Mouse (Mus musculus) CH12.LX (cell line): ENCODE results near the gene Tex36. TPM values are rescaled to one million over a fixed set of nuclear protein-coding genes. Genes with fewer than 3 reads are reported as not detected.

ENCODE experiments used
- DNase-seq: peaks from one replicate; pipeline ENCODE4 v3.0.0-alpha.2; 2013; ENCODE audit errors: extremely low read depth
- H3K27ac ChIP-seq: 2 replicates; pipeline ENCODE4 v1.5.1; 2012; ENCODE audit warnings: low read depth, mild to moderate bottlenecking, control low read depth, moderate library complexity; ENCODE audit not compliant: insufficient read depth
- H3K27me3 ChIP-seq: replicated peaks from 2 replicates; pipeline ENCODE3; 2012; ENCODE audit warnings: inconsistent platforms
- H3K36me3 ChIP-seq, 2 experiments: replicated peaks in 1 of 2; 2 replicates each; pipeline versions ENCODE3 to v1.6.1; 2012; ENCODE audit warnings: inconsistent platforms in 1 of 2, low read length in 1 of 2, mild to moderate bottlenecking in 1 of 2, mixed read lengths in 1 of 2, moderate library complexity in 1 of 2; ENCODE audit not compliant: control insufficient read depth in 1 of 2, insufficient read depth in 1 of 2
- H3K4me1 ChIP-seq, 2 experiments: 2 replicates each; pipeline ENCODE4 v1.6.1; 2012; ENCODE audit warnings: inconsistent platforms in 1 of 2, moderate library complexity in 1 of 2; ENCODE audit not compliant: insufficient read depth in 2 of 2, control insufficient read depth in 1 of 2
- H3K4me2 ChIP-seq: 2 replicates; pipeline ENCODE4 v1.6.1; 2012; ENCODE audit warnings: low read depth, mild to moderate bottlenecking, control low read depth; ENCODE audit not compliant: poor library complexity, insufficient read depth, severe bottlenecking
- H3K4me3 ChIP-seq, 3 experiments: fragments of 150-350 bp in 1 of 3; sonication (generic) in 1 of 3; replicated peaks in 1 of 3; 2 replicates each; pipeline versions ENCODE3 to v1.5.1; 2011 to 2012; ENCODE audit warnings: low read depth in 2 of 3, low read length in 2 of 3, mild to moderate bottlenecking in 2 of 3, moderate library complexity in 2 of 3, control low read depth in 1 of 3, improper control_type of control experiment in 1 of 3, inconsistent platforms in 1 of 3, mixed read lengths in 1 of 3; ENCODE audit not compliant: poor library complexity in 1 of 3
- H3K79me2 ChIP-seq: replicated peaks from 2 replicates; pipeline ENCODE4 v1.6.1; 2012; ENCODE audit warnings: mild to moderate bottlenecking, moderate library complexity; ENCODE audit not compliant: control insufficient read depth, poor library complexity, insufficient read depth, severe bottlenecking; ENCODE audit errors: extremely low read depth
- H3K9ac ChIP-seq: 2 replicates; pipeline ENCODE4 v1.6.1; 2012; ENCODE audit warnings: low read depth, mild to moderate bottlenecking, control low read depth, moderate library complexity; ENCODE audit not compliant: insufficient read depth
- H3K9me3 ChIP-seq: replicated peaks from 2 replicates; pipeline ENCODE3; 2012; ENCODE audit warnings: low read length, inconsistent platforms, mixed read lengths
- BHLHE40 ChIP-seq: IDR thresholded peaks from 2 replicates; pipeline ENCODE4 v1.6.1; 2011; ENCODE audit warnings: mild to moderate bottlenecking, low read depth, low read length, improper control_type of control experiment
- CTCF ChIP-seq, 2 experiments: IDR thresholded peaks in 1 of 2; conservative IDR thresholded peaks in 1 of 2; 2 replicates each; pipeline ENCODE4 v1.5.1; 2011 to 2012; ENCODE audit warnings: low read depth in 2 of 2, low read length in 2 of 2, improper control_type of control experiment in 1 of 2, inconsistent platforms in 1 of 2, mild to moderate bottlenecking in 1 of 2, moderate library complexity in 1 of 2
- E2F4 ChIP-seq: IDR thresholded peaks from 2 replicates; pipeline ENCODE4 v1.6.1; 2011; ENCODE audit warnings: low read depth, low read length, improper control_type of control experiment; ENCODE audit not compliant: insufficient replicate concordance
- MEF2A ChIP-seq: IDR thresholded peaks from 2 replicates; pipeline ENCODE4 v1.6.1; 2014; ENCODE audit warnings: low read depth, mild to moderate bottlenecking, inconsistent platforms, low read length, improper control_type of control experiment, borderline replicate concordance
- MYC ChIP-seq: IDR thresholded peaks from 2 replicates; pipeline ENCODE4 v1.6.1; 2011; ENCODE audit warnings: low read depth, mild to moderate bottlenecking, improper control_type of control experiment, low read length
- PAX5 ChIP-seq: IDR thresholded peaks from 2 replicates; pipeline ENCODE4 v1.6.1; 2012; ENCODE audit warnings: low read length, inconsistent platforms, mixed read lengths
- RAD21 ChIP-seq: IDR thresholded peaks from 2 replicates; pipeline ENCODE4 v1.6.1; 2011; ENCODE audit warnings: low read depth, mild to moderate bottlenecking, low read length, improper control_type of control experiment, moderate library complexity
- SMC3 ChIP-seq: IDR thresholded peaks from 2 replicates; pipeline ENCODE4 v1.6.1; 2011; ENCODE audit warnings: low read depth, low read length, improper control_type of control experiment
- TCF12 ChIP-seq: IDR thresholded peaks from 2 replicates; pipeline ENCODE4 v1.6.1; 2014; ENCODE audit warnings: low read depth, mild to moderate bottlenecking, inconsistent platforms, low read length, improper control_type of control experiment
- USF1 ChIP-seq: IDR thresholded peaks from 2 replicates; pipeline ENCODE4 v1.6.1; 2014; ENCODE audit warnings: low read depth, mild to moderate bottlenecking, inconsistent platforms, low read length, improper control_type of control experiment
- dilution Hi-C: fragments of 300-500 bp; cut with MboI; formaldehyde crosslinking; loops from 2 replicates; pipeline ENCODE4 v1.14.3; 2020; ENCODE audit warnings: low sequenced_read_pairs; ENCODE audit not compliant: extremely low pct_unique_long_range_greater_than_20kb, extremely low pct_ligation_motif_present
- in situ Hi-C: fragments of 300-500 bp; cut with MboI; formaldehyde crosslinking; loops from 3 replicates; pipeline ENCODE4 v1.14.3; 2019; ENCODE audit warnings: low sequenced_read_pairs, low pct_ligation_motif_present, low pct_unique_long_range_greater_than_20kb, mixed read lengths
- polyA plus RNA-seq: library from polyadenylated mRNA; unstranded; fragments of >175 nt; gene quantifications from 2 replicates; pipeline ENCODE4 v1.2.1, GENCODE M21; 2012; ENCODE audit warnings: low read depth; ENCODE audit not compliant: insufficient read length
- total RNA-seq, 2 experiments: library from RNA; depleted of rRNA; stranded (reverse); fragments of 300-350 nt in 1 of 2; fragments of >200 nt in 1 of 2; gene quantifications; 2 replicates each; pipeline ENCODE4 v1.2.3; 2012 to 2014

Gene Tex36
- total and polyA plus RNA-seq, 3 experiments, result not detected

DNA sequence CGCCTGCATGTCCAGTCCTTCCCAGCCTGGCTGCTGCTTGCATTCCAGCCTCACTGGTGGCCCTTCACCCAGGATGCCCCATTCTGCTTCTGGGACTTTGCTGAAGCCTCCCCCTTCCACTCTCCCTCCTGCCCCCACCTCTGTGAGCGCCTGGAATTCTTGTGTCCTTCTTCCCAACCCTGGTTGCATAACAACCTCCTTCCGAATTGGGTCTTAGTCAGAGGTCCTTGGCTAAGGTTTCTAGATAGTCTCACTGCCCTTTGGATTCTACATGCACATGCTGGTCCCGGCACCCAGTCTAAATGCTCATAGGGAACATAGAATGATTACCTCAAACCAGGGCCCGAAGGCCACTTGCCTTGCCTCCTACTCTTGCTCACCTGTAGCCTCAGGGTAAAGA lies 21.3 kb upstream of the Tex36 start:
- dilution Hi-C loops, result no loop called here
- peaks cover 92% of the 10 kb centered on the region for H3K27me3 ChIP-seq
- peaks cover 0 to 2% of the 10 kb centered on the region in 2 experiments; a peak in 1 of 4 replicates for H3K4me1 ChIP-seq
- no peak for TF ChIP-seq E2F4
- no peak for TF ChIP-seq TCF12
- no peak for TF ChIP-seq MEF2A
- DNase-seq, result no peak
- no peak overlapping the region for H3K4me2 ChIP-seq
- in situ Hi-C loops, result loop anchor here (25.0 kb wide), 1 partner anchor 586 kb away; no protein-coding TSS in a partner anchor
- no peaks in the 10 kb centered on the region for H3K9me3 ChIP-seq
- H3K36me3 ChIP-seq, result no peaks in the 10 kb centered on the region
- no peak overlapping the region for H3K9ac ChIP-seq
- H3K79me2 ChIP-seq, result no peaks in the 10 kb centered on the region
- H3K27ac ChIP-seq, result no peak overlapping the region
- no peak overlapping the region for H3K4me3 ChIP-seq

DNA sequence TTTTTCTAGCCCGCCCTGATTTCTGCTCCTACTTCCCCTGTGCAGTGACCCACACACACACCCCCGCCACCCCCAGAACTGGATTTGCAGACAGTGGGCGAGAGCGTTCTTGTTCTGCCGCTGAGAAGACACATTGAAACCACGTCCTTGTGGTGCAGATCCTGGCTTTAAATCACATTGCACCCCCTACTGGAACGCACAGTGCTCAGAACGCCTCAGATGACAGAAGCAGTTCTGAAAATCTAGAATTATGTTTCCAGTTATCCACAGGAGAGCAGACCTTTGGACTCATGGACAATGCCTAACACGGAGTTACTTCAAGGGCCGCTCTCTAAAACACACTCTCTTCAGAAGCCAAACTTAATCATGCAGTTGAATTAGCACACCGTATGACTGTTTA lies 18.8 kb upstream of the Tex36 start:
- peak; percentile 18 for DNase-seq
- Histone ChIP-seq H3K4me3 (no peak overlapping the region), H3K36me3 (no peaks in the 10 kb centered on the region), H3K4me2 (no peak overlapping the region; the same call in 1 of the 2 replicates), H3K4me1 (peaks cover 0 to 2% of the 10 kb centered on the region in 2 experiments; a peak in 1 of 4 replicates), H3K9ac (no peak overlapping the region), H3K9me3 (no peaks in the 10 kb centered on the region), H3K27me3 (peaks cover 92% of the 10 kb centered on the region), H3K27ac (no peak overlapping the region), H3K79me2 (no peaks in the 10 kb centered on the region)
- dilution Hi-C loops (no loop called here), in situ Hi-C loops (loop anchor here (25.0 kb wide), 1 partner anchor 583 kb away; no protein-coding TSS in a partner anchor)
- TF ChIP-seq RAD21 (peak; percentile 56), CTCF (conservative IDR thresholded peaks at IDR 0.05 in 1 of 2, IDR thresholded peaks at IDR 0.05 in 1 of 2; ENCODE audit: low read depth in 2 of 2, low read length in 2 of 2) (peak in 1 of 2 experiments; percentile 59; a peak in 2 of 4 replicates), BHLHE40 (no peak), MYC (no peak), SMC3 (peak; percentile 40), PAX5 (no peak)

GRCm38 (mm10) chr7:133612981-133613380 lies 11.0 kb upstream of the Tex36 start:
- Histone ChIP-seq H3K9me3 (no peaks in the 10 kb centered on the region), H3K4me2 (no peak overlapping the region)
- no peak for TF ChIP-seq USF1
- TF ChIP-seq, all 38 proteins: peak for 0
- no peak overlapping the region for H3K9ac ChIP-seq
- H3K36me3 ChIP-seq, result no peaks in the 10 kb centered on the region
- H3K4me1 ChIP-seq, result no peaks in the 10 kb centered on the region
- H3K4me3 ChIP-seq, result no peak overlapping the region
- peaks cover 92% of the 10 kb centered on the region for H3K27me3 ChIP-seq
- H3K27ac ChIP-seq, result no peak overlapping the region
- in situ Hi-C loops, result loop anchor here (25.0 kb wide), 1 partner anchor 576 kb away; no protein-coding TSS in a partner anchor
- dilution Hi-C loops, result no loop called here
- DNase-seq, result no peak
- no peaks in the 10 kb centered on the region for H3K79me2 ChIP-seq
